Mouse (Mus musculus): ENCODE measurements around the gene Svs1. TPM values are rescaled to one million over a fixed set of nuclear protein-coding genes. Genes with fewer than 3 reads are reported as not detected.

Gene Svs1
- total RNA-seq (2023): not detected in 2 replicates

GRCm38 (mm10) chr6:48986444-48986990, at the start of gene Svs1:
TSS of gene Svs1 (plus strand) at chr6:48986861.

DNA sequence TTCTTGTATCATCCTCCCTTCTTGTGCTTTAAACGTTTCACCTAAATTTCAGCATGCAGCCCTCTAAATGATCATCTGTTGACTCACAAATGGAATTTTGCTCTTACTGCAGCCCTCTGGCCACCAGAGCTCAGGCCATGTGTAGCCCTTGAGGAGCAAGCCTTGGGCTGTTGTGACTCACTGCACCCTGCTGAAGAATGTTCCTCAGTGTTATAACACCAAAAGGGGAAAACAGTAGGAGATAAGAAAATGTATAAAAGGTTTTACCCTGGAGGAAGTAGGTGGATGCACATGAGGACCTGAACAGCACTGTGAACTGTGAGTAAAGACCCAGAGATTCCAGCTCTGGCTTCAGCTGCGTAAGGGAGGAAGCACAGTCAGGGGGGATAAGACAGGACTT, 12.0 kb upstream of the Svs1 start, which contains the start of gene Doxl2:
Gene Doxl2 (plus strand): TSS at position 301 of the 400 bp plus-strand sequence.

DNA sequence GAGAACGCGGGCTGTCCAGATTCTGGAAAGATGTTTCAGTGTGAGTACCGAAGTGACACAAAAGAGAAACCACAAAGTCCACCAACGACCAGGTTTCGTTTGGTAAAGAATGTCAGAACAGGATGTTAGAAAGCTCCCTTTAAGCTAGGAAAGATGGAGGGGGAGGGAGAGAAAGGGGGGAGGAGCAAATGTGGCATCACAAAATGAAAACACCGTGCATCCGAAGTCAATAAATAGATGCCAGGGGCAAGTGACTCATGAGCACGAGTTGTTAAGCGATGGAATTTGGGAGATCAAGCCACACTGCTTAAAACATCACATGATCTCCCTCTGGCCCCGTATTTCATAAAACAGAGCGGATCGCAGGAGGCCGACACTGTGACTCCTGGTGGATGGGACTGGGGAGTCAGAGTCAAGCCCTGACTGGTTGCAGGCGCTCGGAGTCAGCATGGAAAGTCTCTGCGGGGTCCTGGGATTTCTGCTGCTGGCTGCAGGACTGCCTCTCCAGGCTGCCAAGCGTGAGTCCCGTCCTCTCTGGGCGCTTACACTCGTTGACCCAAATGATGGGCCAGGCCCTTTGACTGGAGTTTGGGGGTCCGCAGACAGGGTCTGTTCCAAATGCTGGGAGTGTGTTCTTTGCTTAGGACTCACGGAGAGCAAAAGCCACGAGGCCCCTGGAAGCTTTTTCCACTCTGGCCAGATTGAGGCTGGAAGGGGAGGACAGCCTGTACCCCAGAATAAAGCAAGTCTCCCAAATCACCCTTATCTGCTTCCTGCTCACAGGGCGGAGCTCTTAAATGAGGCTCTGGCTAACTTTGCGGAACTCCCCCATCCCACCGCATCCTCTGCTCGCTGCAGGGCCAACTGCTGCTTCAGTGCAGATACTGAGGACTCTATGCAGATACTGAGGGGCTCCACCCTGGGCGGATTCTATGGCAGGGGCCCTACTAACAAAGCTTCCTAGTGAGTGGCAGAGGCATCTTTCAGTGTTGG, 49.9 kb downstream of the Svs1 start, which contains the start of gene Gpnmb:
Gene Gpnmb (plus strand): TSS at position 272 of the 993 bp plus-strand sequence.

Other genes with a start within 250 kb of the Svs1 start
- gene Gimap1, start 247.8 kb upstream of the Svs1 start, total RNA-seq (2023): 0.32 TPM in 1 of 2 replicates, not detected in the other
- gene Gimap5, start 240.7 kb upstream of the Svs1 start, total RNA-seq (2023): 0.57 TPM in 1 of 2 replicates, not detected in the other
- gene Gimap3, start 216.0 kb upstream of the Svs1 start, total RNA-seq (2023): 0.20 and 0.22 TPM in 2 replicates
- 6.0 and 6.9 TPM in 2 replicates for gene Tmem176a, start 145.9 kb upstream of the Svs1 start, total RNA-seq (2023)
- 11.2 and 12.8 TPM in 2 replicates for gene Tmem176b, start 145.4 kb upstream of the Svs1 start, total RNA-seq (2023)
- gene Aoc1, start 114.0 kb upstream of the Svs1 start, total RNA-seq (2023): 0.60 TPM in 1 of 2 replicates, not detected in the other
- not detected in 2 replicates for gene 1600015I10Rik, start 57.0 kb upstream of the Svs1 start, total RNA-seq (2023)
- gene Doxl2, start 11.9 kb upstream of the Svs1 start, total RNA-seq (2023): not detected in 2 replicates
- 3.1 and 4.9 TPM in 2 replicates for gene Gpnmb, start 49.7 kb downstream of the Svs1 start, total RNA-seq (2023)
- gene Malsu1, start 86.9 kb downstream of the Svs1 start, total RNA-seq (2023): 21.4 and 38.6 TPM in 2 replicates
- 0.45 TPM in 1 of 2 replicates, not detected in the other for gene Igf2bp3, start 228.1 kb downstream of the Svs1 start, total RNA-seq (2023)

Data from neutrophil, adult 65 days (primary cell).